Mouse (Mus musculus) heart, embryonic 12.5 days (tissue): ENCODE results near the gene Cradd. TPM values are rescaled to one million over a fixed set of nuclear protein-coding genes. Genes with fewer than 3 reads are reported as not detected.

ENCODE experiments used
- ATAC-seq: fragments of 200-750 bp; cut with Nextera tagmentation; 2 replicates; pipeline ENCODE4 v1.8.0; 2017; ENCODE audit warnings: moderate TSS enrichment, moderate library complexity; ENCODE audit not compliant: insufficient number of reproducible peaks, low FRiP score
- H3K27ac ChIP-seq: fragments of 300-500 bp; sonication (generic); 2 replicates; pipeline ENCODE4 v1.5.1; 2016; ENCODE audit warnings: mild to moderate bottlenecking, moderate library complexity; ENCODE audit not compliant: poor library complexity, severe bottlenecking
- H3K27me3 ChIP-seq: fragments of 300-500 bp; sonication (generic); replicated peaks from 2 replicates; pipeline ENCODE4 v1.6.1; 2016; ENCODE audit warnings: mild to moderate bottlenecking, moderate library complexity
- H3K36me3 ChIP-seq: fragments of 300-500 bp; sonication (generic); 2 replicates; pipeline ENCODE4 v1.6.1; 2016; ENCODE audit warnings: mild to moderate bottlenecking, moderate library complexity
- H3K4me1 ChIP-seq: fragments of 300-500 bp; sonication (generic); replicated peaks from 2 replicates; pipeline ENCODE4 v1.6.1; 2016; ENCODE audit warnings: mild to moderate bottlenecking
- H3K4me2 ChIP-seq: fragments of 300-500 bp; sonication (generic); 2 replicates; pipeline ENCODE4 v1.6.1; 2016; ENCODE audit warnings: mild to moderate bottlenecking, moderate library complexity
- H3K4me3 ChIP-seq: fragments of 300-500 bp; sonication (generic); 2 replicates; pipeline ENCODE4 v1.5.1; 2016; ENCODE audit warnings: mild to moderate bottlenecking
- H3K9ac ChIP-seq: fragments of 300-500 bp; sonication (generic); 2 replicates; pipeline ENCODE4 v1.6.1; 2016; ENCODE audit warnings: mild to moderate bottlenecking, moderate library complexity
- H3K9me3 ChIP-seq: fragments of 300-500 bp; sonication (generic); replicated peaks from 2 replicates; pipeline ENCODE4 v1.6.1; 2016; ENCODE audit warnings: mild to moderate bottlenecking, moderate library complexity
- WGBS: fragments of 180-500 bp; shearing (Covaris S2); methylation state at CpG from one replicate; pipeline ENCODE4 v1.1.7; 2016; 5-methylcytosine and 5-hydroxymethylcytosine counted together
- polyA plus RNA-seq: library from polyadenylated mRNA; unstranded; fragments of >200 nt; fragmentation: Nextera tagmentation; extraction: Ambion mirVana; gene quantifications from 2 replicates; pipeline ENCODE4 v1.2.1, GENCODE M21; 2016

The Cradd gene
- polyA plus RNA-seq, 1 experiment from 2014 or later = 8.0 TPM

DNA sequence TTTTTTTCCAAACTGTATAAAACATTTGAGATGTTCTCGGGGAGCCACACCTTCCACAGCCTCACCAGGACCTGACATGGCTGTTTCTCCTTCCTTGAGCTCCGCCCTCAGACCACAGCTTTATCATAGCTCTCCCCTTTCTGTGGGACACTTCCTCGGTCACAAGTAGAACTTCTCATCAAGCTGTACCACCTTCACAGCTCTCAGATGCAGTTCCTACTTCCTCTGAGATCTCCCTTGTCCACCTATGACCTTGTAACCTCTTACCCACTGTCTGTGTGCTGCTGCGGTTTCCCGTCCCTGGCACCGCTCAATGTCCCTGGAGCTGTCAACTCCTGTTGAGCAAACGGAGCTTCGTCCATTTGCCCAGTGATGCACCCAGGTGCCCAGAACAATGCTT lies 143.8 kb downstream of the Cradd start:
- no peaks in the 10 kb centered on the region for H3K27me3 ChIP-seq
- ATAC-seq = no peak
- no peaks in the 10 kb centered on the region for H3K36me3 ChIP-seq
- peaks cover 15% of the 10 kb centered on the region for H3K4me1 ChIP-seq
- 60% methylated on average over 8 of the region's 8 CpGs for WGBS
- H3K4me3 ChIP-seq = no peak overlapping the region
- H3K4me2 ChIP-seq = no peak overlapping the region
- H3K9ac ChIP-seq = no peak overlapping the region
- no peaks in the 10 kb centered on the region for H3K9me3 ChIP-seq
- H3K27ac ChIP-seq = no peak overlapping the region

- Histone ChIP-seq H3K4me2 (no peak overlapping the region), H3K27me3 (no peaks in the 10 kb centered on the region), H3K4me1 (peaks cover 10% of the 10 kb centered on the region), H3K27ac (no peak overlapping the region), H3K9ac (no peak overlapping the region), H3K4me3 (no peak overlapping the region), H3K36me3 (no peaks in the 10 kb centered on the region), H3K9me3 (no peaks in the 10 kb centered on the region)
- ATAC-seq = no peak
- 75% methylated on average over 4 of the region's 4 CpGs for WGBS
Measured at GRCm38 (mm10) chr10:95178785-95179184, 145.1 kb downstream of the Cradd start.

DNA sequence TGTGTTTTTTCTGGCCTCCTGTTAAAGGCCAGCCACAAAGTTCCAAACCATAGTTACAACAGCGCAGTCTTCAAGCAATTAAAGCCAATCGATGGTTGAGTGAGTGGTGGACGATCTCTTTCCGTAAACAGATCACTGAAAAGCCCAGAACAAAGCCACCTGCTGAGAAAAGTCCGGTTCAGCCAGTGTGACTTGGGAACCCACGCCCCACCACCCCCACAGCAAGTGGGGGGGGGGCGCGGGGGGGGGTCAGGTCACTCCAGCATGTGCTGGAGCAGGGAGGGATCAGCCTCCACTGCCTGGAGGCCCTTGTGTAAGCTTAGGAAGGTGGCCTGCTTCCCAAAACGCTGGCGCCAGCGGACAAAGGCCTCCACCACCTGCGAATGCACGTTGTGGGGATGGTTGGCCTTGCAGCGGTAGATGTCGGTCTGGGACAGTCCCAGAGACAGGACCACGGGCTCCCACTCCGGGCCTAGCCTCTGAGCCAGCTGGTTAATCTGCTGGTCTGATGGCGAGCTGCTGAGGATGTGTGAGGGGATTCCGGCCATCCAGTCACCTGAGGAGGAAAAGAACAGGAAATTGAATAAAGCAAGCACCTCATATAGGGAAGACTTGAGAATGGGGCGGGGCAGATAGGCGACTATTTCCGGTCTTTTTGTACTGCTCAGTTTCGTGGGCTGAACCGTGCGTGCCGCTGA lies 148.4 kb downstream of the Cradd start:
- peaks cover 30% of the 10 kb centered on the region for H3K4me1 ChIP-seq
- H3K27me3 ChIP-seq = no peaks in the 10 kb centered on the region
- ATAC-seq = no peak
- no peak overlapping the region for H3K4me2 ChIP-seq
- H3K9me3 ChIP-seq = no peaks in the 10 kb centered on the region
- 61% methylated on average over 26 of the region's 26 CpGs for WGBS
- no peak overlapping the region for H3K4me3 ChIP-seq
- H3K9ac ChIP-seq = no peak overlapping the region
- H3K36me3 ChIP-seq = no peaks in the 10 kb centered on the region
- H3K27ac ChIP-seq = no peak overlapping the region

- Histone ChIP-seq H3K27me3 (no peaks in the 10 kb centered on the region), H3K4me1 (peaks cover 30% of the 10 kb centered on the region), H3K36me3 (no peaks in the 10 kb centered on the region), H3K27ac (no peak overlapping the region), H3K9me3 (no peaks in the 10 kb centered on the region), H3K4me2 (no peak overlapping the region), H3K9ac (no peak overlapping the region), H3K4me3 (no peak overlapping the region)
- ATAC-seq = no peak
- WGBS = 76% methylated on average over 6 of the region's 6 CpGs
Measured at GRCm38 (mm10) chr10:95174260-95174659, 149.7 kb downstream of the Cradd start.

DNA sequence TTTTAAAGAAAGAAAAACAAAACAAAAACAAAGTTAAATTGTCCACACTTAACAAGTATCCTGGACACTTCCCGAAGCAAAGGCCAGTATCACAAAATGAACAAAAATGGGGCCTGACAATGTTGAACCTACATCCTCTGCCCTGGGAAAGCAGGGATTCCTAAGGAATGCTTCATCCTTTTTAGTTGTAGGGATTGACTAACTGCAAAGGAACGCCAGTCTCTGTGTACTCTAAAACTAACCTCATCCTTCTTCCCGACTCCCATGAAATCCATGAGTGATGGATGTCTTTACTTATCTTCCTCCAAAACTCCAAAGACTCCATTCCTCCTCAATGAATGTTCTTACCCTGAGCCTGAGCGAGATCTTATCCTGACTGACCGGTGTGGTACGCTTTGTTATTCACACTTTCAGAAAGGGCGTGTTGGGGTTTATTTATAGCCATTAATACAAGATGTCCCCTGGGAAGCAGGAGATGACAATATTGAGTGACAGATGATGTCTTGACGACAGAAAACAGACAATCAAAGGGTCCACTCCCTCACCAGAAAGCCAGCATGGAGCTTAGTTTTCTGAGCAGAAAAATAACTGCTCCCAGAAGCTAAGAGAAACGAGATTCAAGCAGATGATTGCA lies 153.1 kb downstream of the Cradd start:
- no peaks in the 10 kb centered on the region for H3K27me3 ChIP-seq
- ATAC-seq = no peak
- 40% methylated on average over 9 of the region's 9 CpGs for WGBS
- no peak overlapping the region for H3K9ac ChIP-seq
- H3K36me3 ChIP-seq = no peaks in the 10 kb centered on the region
- H3K27ac ChIP-seq = no peak overlapping the region
- H3K9me3 ChIP-seq = no peaks in the 10 kb centered on the region; the same call in 1 of the 2 replicates
- H3K4me2 ChIP-seq = no peak overlapping the region
- no peak overlapping the region for H3K4me3 ChIP-seq
- peaks cover 20% of the 10 kb centered on the region for H3K4me1 ChIP-seq

- H3K4me1 ChIP-seq = peaks cover 17% of the 10 kb centered on the region
- H3K9me3 ChIP-seq = no peaks in the 10 kb centered on the region; the same call in 1 of the 2 replicates
- no peak for ATAC-seq
- H3K4me3 ChIP-seq = no peak overlapping the region
- no peaks in the 10 kb centered on the region for H3K36me3 ChIP-seq
- no peak overlapping the region for H3K27ac ChIP-seq
- no peak overlapping the region for H3K4me2 ChIP-seq
- no peak overlapping the region for H3K9ac ChIP-seq
- 78% methylated on average over 2 of the region's 2 CpGs for WGBS
- no peaks in the 10 kb centered on the region for H3K27me3 ChIP-seq
Measured at GRCm38 (mm10) chr10:95164949-95165348, 159.0 kb downstream of the Cradd start.

DNA sequence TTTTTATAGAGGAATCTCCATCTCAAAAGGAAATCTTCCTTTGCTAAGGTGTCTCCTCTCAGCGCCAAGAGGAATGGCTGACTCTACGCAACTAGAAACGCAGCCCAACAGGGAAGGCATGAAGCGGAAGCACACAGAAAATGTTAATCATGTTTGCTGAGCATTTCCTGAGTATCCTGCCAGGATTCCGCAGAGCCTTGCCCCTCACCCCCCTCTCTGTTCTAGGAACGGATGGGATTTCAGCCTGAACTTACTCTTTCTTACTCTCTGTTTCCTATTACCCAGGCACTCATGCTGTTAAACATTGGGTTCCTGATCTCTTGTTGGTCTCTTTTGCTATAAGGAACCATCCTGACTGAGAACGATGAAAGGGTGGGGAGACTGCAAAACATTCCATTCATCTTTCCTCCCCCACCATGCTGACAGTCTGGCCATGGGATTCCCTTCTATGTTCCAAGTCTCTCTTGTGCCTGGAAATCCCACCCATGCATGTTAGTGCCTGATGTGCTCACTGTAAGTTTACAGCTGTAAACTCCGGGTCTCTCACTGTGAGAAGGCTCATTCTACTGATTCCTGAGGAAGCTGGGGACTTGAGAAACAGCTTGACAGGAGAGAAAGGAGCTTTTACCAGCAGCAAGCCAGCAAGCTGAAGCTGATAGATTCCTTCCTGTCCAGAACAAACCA lies 161.1 kb downstream of the Cradd start:
- Histone ChIP-seq H3K9me3 (no peaks in the 10 kb centered on the region; the same call in 1 of the 2 replicates), H3K36me3 (no peaks in the 10 kb centered on the region), H3K9ac (no peak overlapping the region), H3K4me2 (no peak overlapping the region), H3K4me1 (peaks cover 17% of the 10 kb centered on the region), H3K4me3 (no peak overlapping the region), H3K27ac (no peak overlapping the region), H3K27me3 (no peaks in the 10 kb centered on the region)
- no peak for ATAC-seq
- 49% methylated on average over 8 of the region's 8 CpGs for WGBS

- Histone ChIP-seq H3K4me2 (no peak overlapping the region), H3K9me3 (no peaks in the 10 kb centered on the region), H3K36me3 (no peaks in the 10 kb centered on the region), H3K4me3 (no peak overlapping the region), H3K4me1 (peaks cover 17% of the 10 kb centered on the region), H3K27ac (no peak overlapping the region), H3K27me3 (no peaks in the 10 kb centered on the region), H3K9ac (no peak overlapping the region)
- no peak for ATAC-seq
- WGBS = 56% methylated on average over 9 of the region's 9 CpGs
Measured at GRCm38 (mm10) chr10:95159675-95160256, 164.2 kb downstream of the Cradd start.

- Histone ChIP-seq H3K9me3 (no peaks in the 10 kb centered on the region), H3K9ac (no peak overlapping the region), H3K27me3 (no peaks in the 10 kb centered on the region), H3K4me1 (peaks cover 7% of the 10 kb centered on the region), H3K27ac (no peak overlapping the region), H3K4me3 (no peak overlapping the region), H3K4me2 (no peak overlapping the region), H3K36me3 (no peaks in the 10 kb centered on the region)
- no peak for ATAC-seq
- 85% methylated on average over 5 of the region's 7 CpGs for WGBS
Measured at GRCm38 (mm10) chr10:95156410-95156809, 167.5 kb downstream of the Cradd start.

DNA sequence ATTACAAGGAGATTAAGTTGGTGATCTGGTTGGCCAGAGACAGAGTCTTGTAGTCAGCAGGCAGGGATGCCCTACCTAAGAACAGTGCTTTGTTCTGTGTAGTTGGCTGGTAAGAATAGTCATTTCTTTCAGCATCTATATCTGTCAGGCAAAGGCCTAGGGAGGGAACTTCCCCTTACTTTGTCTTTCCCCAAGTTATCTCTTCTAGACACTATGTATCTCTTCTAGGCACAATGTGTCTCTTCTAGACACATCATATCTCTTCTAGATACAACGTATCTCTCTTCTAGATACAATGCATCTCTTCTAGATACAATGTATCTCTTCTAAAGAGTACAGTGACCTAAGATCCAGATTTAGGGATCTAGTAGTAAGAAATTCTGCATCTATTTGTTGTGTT lies 169.3 kb downstream of the Cradd start:
- H3K27ac ChIP-seq = no peak overlapping the region
- H3K4me2 ChIP-seq = no peak overlapping the region
- peaks cover 7% of the 10 kb centered on the region for H3K4me1 ChIP-seq
- H3K4me3 ChIP-seq = no peak overlapping the region
- no peaks in the 10 kb centered on the region for H3K36me3 ChIP-seq
- no peaks in the 10 kb centered on the region for H3K9me3 ChIP-seq
- WGBS = 69% methylated on average over 1 of the region's 1 CpGs
- no peaks in the 10 kb centered on the region for H3K27me3 ChIP-seq
- no peak overlapping the region for H3K9ac ChIP-seq
- no peak for ATAC-seq

DNA sequence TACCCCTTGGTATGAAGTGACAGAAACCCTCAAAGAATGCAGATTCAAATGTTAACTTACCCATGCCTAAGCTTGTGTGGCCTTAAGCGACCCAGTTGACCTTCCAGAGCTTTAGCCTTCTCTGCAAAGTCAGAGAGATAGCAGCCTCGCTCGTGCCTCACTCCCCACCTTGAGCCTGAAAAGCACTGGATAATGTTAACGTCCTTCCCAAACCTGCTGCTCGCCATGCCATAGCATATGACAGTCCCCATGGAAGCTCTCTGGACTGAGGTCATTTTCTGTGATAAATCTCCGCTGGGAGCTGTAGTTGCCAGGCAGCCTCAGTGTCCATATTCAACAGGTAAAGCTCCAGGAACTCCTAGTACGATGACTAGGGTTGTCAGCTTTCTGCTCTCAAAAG lies 170.7 kb downstream of the Cradd start:
- 43% methylated on average over 7 of the region's 7 CpGs for WGBS
- Histone ChIP-seq H3K27ac (no peak overlapping the region), H3K4me2 (no peak overlapping the region), H3K4me1 (peaks cover 7% of the 10 kb centered on the region), H3K9me3 (no peaks in the 10 kb centered on the region), H3K9ac (no peak overlapping the region), H3K27me3 (no peaks in the 10 kb centered on the region), H3K4me3 (no peak overlapping the region), H3K36me3 (no peaks in the 10 kb centered on the region)
- no peak for ATAC-seq
